Mouse (Mus musculus) G1E (cell line): Measurements from ENCODE around the gene Ncam2.

Source experiments
- CTCF ChIP-seq: IDR thresholded peaks from 2 replicates; pipeline ENCODE4 v1.5.1; 2012; ENCODE audit warnings: low read depth, low read length, inconsistent platforms, mixed read lengths
- GATA1 ChIP-seq: IDR thresholded peaks from 2 replicates; pipeline ENCODE4 v1.6.1; 2012; ENCODE audit warnings: borderline replicate concordance, low read length, inconsistent platforms, mixed read lengths
- GATA2 ChIP-seq: IDR thresholded peaks from 2 replicates; pipeline ENCODE4 v1.6.1; 2012; ENCODE audit warnings: low read depth, low read length, inconsistent platforms, borderline replicate concordance
- POLR2AphosphoS5 ChIP-seq: IDR thresholded peaks from 2 replicates; pipeline ENCODE4 v1.6.1; 2012; ENCODE audit warnings: low read depth, low read length, inconsistent platforms; ENCODE audit not compliant: insufficient replicate concordance
- TAL1 ChIP-seq: conservative IDR thresholded peaks from 2 replicates; pipeline ENCODE4 v1.6.1; 2012; ENCODE audit warnings: low read depth, low read length, inconsistent platforms, mixed read lengths

GRCm38 (mm10) chr16:81187579-81188179, 12.8 kb upstream of the Ncam2 start:
- no peak for TF ChIP-seq GATA1
- TF ChIP-seq CTCF = no peak
- TF ChIP-seq TAL1 = no peak
- TF ChIP-seq POLR2AphosphoS5 = no peak
- TF ChIP-seq GATA2 = no peak
